Mouse (Mus musculus) liver, adult 2 months (tissue): ENCODE results near the gene Speg. TPM values are rescaled to one million over a fixed set of nuclear protein-coding genes. Genes with fewer than 3 reads are reported as not detected.

Experiments used
- DNase-seq: peaks from one replicate; pipeline ENCODE4 v3.0.0-alpha.2; 2011; ENCODE audit warnings: low read depth, low spot score; ENCODE audit errors: extremely low read depth
- H3K27ac ChIP-seq: fragments of 200-500 bp; replicated peaks from 2 replicates; pipeline ENCODE4 v1.5.1; 2012; ENCODE audit warnings: low read depth, mild to moderate bottlenecking, control low read depth, inconsistent platforms, low read length; ENCODE audit not compliant: insufficient read depth
- H3K27me3 ChIP-seq: fragments of 200-500 bp; 2 replicates; pipeline ENCODE4 v1.6.1; 2012; ENCODE audit warnings: mild to moderate bottlenecking, moderate library complexity, low read length, inconsistent platforms; ENCODE audit not compliant: control insufficient read depth, insufficient read depth
- H3K36me3 ChIP-seq: fragments of 200-500 bp; 2 replicates; pipeline ENCODE4 v1.6.1; 2012; ENCODE audit warnings: low read length, inconsistent platforms; ENCODE audit not compliant: control insufficient read depth, insufficient read depth
- H3K4me1 ChIP-seq: fragments of 200-500 bp; 2 replicates; pipeline ENCODE4 v1.6.1; 2011; ENCODE audit warnings: low read length; ENCODE audit not compliant: control insufficient read depth, insufficient read depth
- H3K4me3 ChIP-seq: fragments of 200-500 bp; 2 replicates; pipeline ENCODE4 v1.5.1; 2011; ENCODE audit warnings: low read depth, mild to moderate bottlenecking, control low read depth, low read length, moderate library complexity; ENCODE audit not compliant: insufficient read depth
- H3K79me2 ChIP-seq: fragments of 200-500 bp; 2 replicates; pipeline ENCODE4 v1.6.1; 2012; ENCODE audit warnings: inconsistent platforms, mild to moderate bottlenecking, low read length, moderate library complexity; ENCODE audit not compliant: control insufficient read depth, insufficient read depth
- H3K9ac ChIP-seq: fragments of 200-500 bp; 2 replicates; pipeline ENCODE4 v1.6.1; 2012; ENCODE audit warnings: low read depth, mild to moderate bottlenecking, control low read depth, inconsistent platforms, low read length
- CTCF ChIP-seq: fragments of 200-500 bp; IDR thresholded peaks from 2 replicates; pipeline ENCODE4 v1.5.1; 2011; ENCODE audit warnings: low read depth, low read length, control low read depth
- POLR2A ChIP-seq: fragments of 200-500 bp; IDR thresholded peaks from 2 replicates; pipeline ENCODE4 v1.6.1; 2011; ENCODE audit warnings: low read length, control low read depth; ENCODE audit not compliant: insufficient read depth; ENCODE audit errors: extremely low read depth
- WGBS: fragments of 180-500 bp; shearing (Covaris S2); methylation state at CpG from one replicate; pipeline ENCODE4 v1.1.7; 2018; 5-methylcytosine and 5-hydroxymethylcytosine counted together
- polyA plus RNA-seq: library from polyadenylated mRNA; depleted of rRNA; stranded (reverse); fragments of >200 nt; gene quantifications from 2 replicates; pipeline ENCODE4 v1.2.3, GENCODE M21; 2012
- total RNA-seq: library from RNA; depleted of rRNA; stranded (reverse); fragments of >200 nt; gene quantifications from 2 replicates; pipeline ENCODE4 v1.2.3, GENCODE M21; 2014

The Speg gene
- total and polyA plus RNA-seq, 2 experiments: 0.55 to 3.4 TPM

DNA sequence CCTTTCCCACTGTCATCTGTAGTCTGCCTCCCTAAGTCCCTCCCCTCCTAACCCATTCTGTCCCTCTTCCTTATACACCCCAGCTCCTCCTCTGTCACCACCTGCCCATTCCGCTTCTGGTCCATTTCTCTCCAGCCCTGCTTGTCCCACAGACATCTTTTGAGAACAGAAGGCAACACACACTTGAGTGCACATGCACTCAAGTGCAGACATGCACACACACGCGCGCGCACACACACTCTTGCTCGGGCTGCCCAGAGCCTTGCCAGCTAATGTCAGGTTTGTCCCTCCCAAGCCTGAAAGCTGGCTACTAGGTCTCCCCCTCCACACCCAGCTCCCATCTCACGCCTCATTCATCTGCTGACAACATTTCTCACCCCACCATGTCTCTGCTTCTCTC lies 65.6 kb downstream of the Speg start:
- Histone ChIP-seq H3K27me3 (no peaks in the 10 kb centered on the region), H3K36me3 (no peaks in the 10 kb centered on the region; the same call in 1 of the 2 replicates), H3K4me1 (peaks cover 4% of the 10 kb centered on the region), H3K4me3 (no peak overlapping the region), H3K79me2 (no peaks in the 10 kb centered on the region), H3K27ac (no peak overlapping the region), H3K9ac (no peak overlapping the region)
- TF ChIP-seq CTCF (no peak), POLR2A (no peak)
- DNase-seq: no peak
- WGBS: over 99% methylated on average over 7 of the region's 7 CpGs

DNA sequence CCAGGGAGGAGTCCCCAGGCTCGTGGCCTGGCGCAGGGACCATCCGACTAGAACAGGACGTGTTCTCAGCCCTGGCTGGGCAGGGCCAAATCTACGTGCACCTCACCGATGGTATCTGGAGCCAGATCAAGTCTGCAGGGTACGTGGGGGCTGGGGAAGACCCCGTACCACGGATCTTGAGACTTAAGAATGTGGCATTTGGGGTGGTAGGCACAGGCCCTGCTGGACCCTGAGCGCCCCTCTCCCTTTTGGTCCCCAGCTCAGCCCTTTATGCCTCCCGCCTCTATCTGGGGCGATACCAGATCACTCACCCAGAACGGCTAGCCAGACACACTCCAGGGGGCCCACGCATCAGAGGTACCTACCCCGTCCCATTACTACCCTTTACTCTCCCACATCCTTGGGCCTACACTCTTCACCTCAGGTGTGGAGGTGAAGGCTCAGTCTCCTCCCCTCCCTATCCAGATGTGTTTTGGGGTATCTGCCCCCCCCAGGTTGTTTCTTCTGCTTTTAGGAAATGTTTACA lies 66.4 kb downstream of the Speg start:
- WGBS: 96% methylated on average over 15 of the region's 15 CpGs
- peaks cover 4% of the 10 kb centered on the region for H3K27me3 ChIP-seq
- DNase-seq: no peak
- TF ChIP-seq CTCF: no peak
- TF ChIP-seq POLR2A: no peak
- no peaks in the 10 kb centered on the region; the same call in 1 of the 2 replicates for H3K36me3 ChIP-seq
- no peaks in the 10 kb centered on the region for H3K79me2 ChIP-seq
- no peak overlapping the region for H3K27ac ChIP-seq
- no peak overlapping the region for H3K9ac ChIP-seq
- peaks cover 4% of the 10 kb centered on the region for H3K4me1 ChIP-seq
- H3K4me3 ChIP-seq: no peak overlapping the region

GRCm38 (mm10) chr1:75442171-75442570 lies 67.1 kb downstream of the Speg start:
- DNase-seq: no peak
- Histone ChIP-seq H3K4me3 (no peak overlapping the region), H3K27ac (no peak overlapping the region), H3K4me1 (no peaks in the 10 kb centered on the region), H3K36me3 (no peaks in the 10 kb centered on the region; the same call in 1 of the 2 replicates), H3K9ac (no peak overlapping the region), H3K27me3 (peaks cover 7% of the 10 kb centered on the region), H3K79me2 (no peaks in the 10 kb centered on the region)
- TF ChIP-seq POLR2A: no peak
- TF ChIP-seq CTCF: no peak
- 90% methylated on average over 9 of the region's 9 CpGs for WGBS

DNA sequence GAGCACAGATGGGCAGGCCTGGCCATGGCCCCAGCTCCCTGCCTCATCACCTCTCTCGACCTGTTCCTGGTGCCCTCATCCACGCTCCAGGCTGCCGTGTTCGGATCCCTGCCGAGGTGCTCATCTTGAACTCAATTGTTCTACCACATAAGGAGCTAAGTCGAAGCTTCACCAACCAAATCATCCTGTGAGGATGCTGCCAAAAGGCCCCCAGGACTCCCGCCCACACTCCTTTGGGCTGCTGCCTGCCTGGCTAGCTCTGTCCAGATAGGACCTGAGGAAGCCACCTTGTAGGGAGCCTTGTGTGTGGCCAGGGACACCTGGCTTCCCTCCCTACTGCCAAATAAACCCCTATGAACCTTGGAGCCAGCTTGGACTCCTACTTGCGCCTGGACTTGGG lies 67.7 kb downstream of the Speg start:
- TF ChIP-seq POLR2A (no peak), CTCF (no peak)
- Histone ChIP-seq H3K27ac (no peak overlapping the region), H3K27me3 (peaks cover 7% of the 10 kb centered on the region), H3K36me3 (no peaks in the 10 kb centered on the region; the same call in 1 of the 2 replicates), H3K4me3 (no peak overlapping the region), H3K79me2 (no peaks in the 10 kb centered on the region), H3K4me1 (peaks cover 3% of the 10 kb centered on the region; the same call in 1 of the 2 replicates), H3K9ac (no peak overlapping the region)
- no peak for DNase-seq
- 82% methylated on average over 8 of the region's 8 CpGs for WGBS

DNA sequence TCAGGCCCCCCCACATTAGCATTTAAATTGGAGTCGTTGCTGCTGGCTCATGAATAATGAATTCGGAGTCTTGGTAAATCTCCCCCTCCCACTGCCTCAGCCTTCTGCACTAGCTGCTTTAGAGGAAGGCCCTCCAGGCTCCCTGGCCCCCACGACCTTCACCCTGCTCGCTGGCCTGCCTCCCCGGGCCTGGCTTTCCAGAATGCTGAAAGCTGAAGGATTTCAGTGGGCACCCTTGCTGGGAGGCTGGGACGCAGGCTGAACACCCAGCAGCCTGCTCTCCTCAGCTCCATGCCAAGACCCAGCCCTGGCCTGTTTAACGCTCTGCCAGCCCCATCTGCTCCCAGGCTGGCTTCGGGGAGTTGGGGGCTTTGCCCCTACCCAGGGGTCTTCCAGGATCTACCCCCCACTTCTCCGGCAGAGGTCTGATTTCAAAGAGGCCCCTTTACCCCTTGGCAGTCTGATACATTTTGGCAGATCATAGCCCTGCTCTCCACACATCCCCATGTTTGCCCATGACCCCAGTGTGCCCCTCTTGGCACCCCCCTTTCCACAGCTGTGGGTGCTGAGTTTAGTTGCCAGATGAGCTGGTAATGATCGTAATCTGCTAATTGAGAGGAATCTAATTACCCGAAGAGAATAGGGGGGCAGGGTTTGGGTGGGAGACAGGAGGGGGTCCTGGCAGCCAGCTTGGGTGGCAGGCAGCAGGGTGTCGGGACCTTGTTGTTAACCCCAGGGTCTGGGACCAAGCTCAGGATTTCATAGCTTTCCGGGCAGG lies 68.3 kb downstream of the Speg start:
- WGBS: 76% methylated on average over 13 of the region's 13 CpGs
- no peak overlapping the region for H3K4me3 ChIP-seq
- peaks cover 3% of the 10 kb centered on the region; the same call in 1 of the 2 replicates for H3K4me1 ChIP-seq

DNA sequence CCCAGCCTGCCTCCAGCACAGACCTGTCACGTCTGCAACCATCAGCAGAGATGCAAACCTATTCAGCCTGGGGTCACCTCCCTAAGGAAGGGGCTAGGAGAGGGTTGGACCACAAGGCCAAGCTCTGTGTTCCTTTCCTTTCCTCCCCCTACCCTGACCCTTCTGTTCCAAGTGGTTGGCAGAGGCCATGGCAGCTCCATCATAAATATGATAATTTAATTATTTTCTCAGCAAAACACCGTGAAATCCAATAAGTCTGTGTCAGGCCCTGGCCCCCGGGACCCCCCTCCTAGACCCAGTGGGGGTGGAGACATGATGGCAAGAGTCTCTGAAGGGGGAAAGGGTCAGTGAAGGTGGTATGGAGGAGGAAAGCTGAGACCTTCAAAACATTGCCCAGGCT lies 69.1 kb downstream of the Speg start:
- Histone ChIP-seq H3K36me3 (no peaks in the 10 kb centered on the region; the same call in 1 of the 2 replicates), H3K4me1 (peaks cover 3% of the 10 kb centered on the region; the same call in 1 of the 2 replicates), H3K27me3 (peaks cover 12% of the 10 kb centered on the region), H3K27ac (no peak overlapping the region), H3K79me2 (no peaks in the 10 kb centered on the region), H3K9ac (no peak overlapping the region), H3K4me3 (no peak overlapping the region)
- 70% methylated on average over 3 of the region's 3 CpGs for WGBS
- no peak for DNase-seq
- no peak for TF ChIP-seq POLR2A
- TF ChIP-seq CTCF: no peak

More for the DNA sequence above, 68.3 kb downstream of the Speg start:
- no peaks in the 10 kb centered on the region for H3K79me2 ChIP-seq
- H3K36me3 ChIP-seq: no peaks in the 10 kb centered on the region; the same call in 1 of the 2 replicates
- peaks cover 7% of the 10 kb centered on the region for H3K27me3 ChIP-seq
- no peak overlapping the region for H3K9ac ChIP-seq
- no peak overlapping the region for H3K27ac ChIP-seq
- DNase-seq: no peak
- TF ChIP-seq CTCF: no peak
